Mouse (Mus musculus): ENCODE results near the gene Prox2. TPM values are rescaled to one million over a fixed set of nuclear protein-coding genes. Genes with fewer than 3 reads are reported as not detected.

Prox2 gene
- polyA plus RNA-seq, 2 experiments, result 2.5 to 3.2 TPM

- WGBS, result 65% methylated on average over 8 of the region's 8 CpGs
- Histone ChIP-seq H3K27me3 (ENCODE audit: control insufficient read depth, insufficient read depth, low read length) (no peaks in the 10 kb centered on the region), H3K27ac (replicated peaks; ENCODE audit: low read depth, low read length) (no peak overlapping the region), H3K4me2 (replicated peaks; ENCODE audit: low read depth, low read length, severe bottlenecking) (no peak overlapping the region), H3K9me3 (ENCODE audit: control insufficient read depth, low read length) (no peaks in the 10 kb centered on the region), H3K9ac (ENCODE audit: low read depth, low read length, severe bottlenecking) (no peak overlapping the region), H3K4me3 (replicated peaks; ENCODE audit: low read length) (no peak overlapping the region), H3K4me1 (ENCODE audit: control insufficient read depth, insufficient read depth, low read length) (peaks cover 9% of the 10 kb centered on the region; the same call in 1 of the 2 replicates), H3K36me3 (ENCODE audit: control insufficient read depth, insufficient read depth, low read length) (no peaks in the 10 kb centered on the region)
- ATAC-seq (ENCODE audit: low FRiP score, low read depth) (no peak), DNase-seq (ENCODE audit: low spot score) (no peak)
- TF ChIP-seq POLR2A (IDR thresholded peaks at IDR 0.05; ENCODE audit: borderline replicate concordance, extremely low read depth, insufficient read depth, insufficient read length), result no peak
Measured at GRCm38 (mm10) chr12:85103096-85103495, 7.5 kb downstream of the Prox2 start.

- H3K9ac ChIP-seq (ENCODE audit: low read depth, low read length, severe bottlenecking), result no peak overlapping the region
- no peaks in the 10 kb centered on the region for H3K36me3 ChIP-seq (ENCODE audit: control insufficient read depth, insufficient read depth, low read length)
- no peak overlapping the region for H3K4me2 ChIP-seq (replicated peaks; ENCODE audit: low read depth, low read length, severe bottlenecking)
- peaks cover 6% of the 10 kb centered on the region; the same call in 1 of the 2 replicates for H3K4me1 ChIP-seq (ENCODE audit: control insufficient read depth, insufficient read depth, low read length)
- TF ChIP-seq POLR2A (IDR thresholded peaks at IDR 0.05; ENCODE audit: borderline replicate concordance, extremely low read depth, insufficient read depth, insufficient read length), result no peak
- DNase-seq (ENCODE audit: low spot score), result no peak
- H3K4me3 ChIP-seq (replicated peaks; ENCODE audit: low read length), result no peak overlapping the region
- WGBS, result 80% methylated on average over 5 of the region's 5 CpGs
- ATAC-seq (ENCODE audit: low FRiP score, low read depth), result no peak
- H3K27ac ChIP-seq (replicated peaks; ENCODE audit: low read depth, low read length), result no peak overlapping the region
- H3K9me3 ChIP-seq (ENCODE audit: control insufficient read depth, low read length), result no peaks in the 10 kb centered on the region
- no peaks in the 10 kb centered on the region for H3K27me3 ChIP-seq (ENCODE audit: control insufficient read depth, insufficient read depth, low read length)
Measured at GRCm38 (mm10) chr12:85101521-85102106, 8.9 kb downstream of the Prox2 start.

- WGBS, result 57% methylated on average over 14 of the region's 14 CpGs
- Histone ChIP-seq H3K27ac (replicated peaks; ENCODE audit: low read depth, low read length) (no peak overlapping the region), H3K36me3 (ENCODE audit: control insufficient read depth, insufficient read depth, low read length) (no peaks in the 10 kb centered on the region), H3K4me3 (replicated peaks; ENCODE audit: low read length) (no peak overlapping the region), H3K9me3 (ENCODE audit: control insufficient read depth, low read length) (no peaks in the 10 kb centered on the region), H3K4me2 (replicated peaks; ENCODE audit: low read depth, low read length, severe bottlenecking) (no peak overlapping the region), H3K27me3 (ENCODE audit: control insufficient read depth, insufficient read depth, low read length) (no peaks in the 10 kb centered on the region), H3K9ac (ENCODE audit: low read depth, low read length, severe bottlenecking) (no peak overlapping the region; the same call in 1 of the 2 replicates), H3K4me1 (ENCODE audit: control insufficient read depth, insufficient read depth, low read length) (no peaks in the 10 kb centered on the region)
- ATAC-seq (ENCODE audit: low FRiP score, low read depth) (peak; percentile 56; the same call in 1 of the 2 replicates), DNase-seq (ENCODE audit: low spot score) (no peak)
- no peak for TF ChIP-seq POLR2A (IDR thresholded peaks at IDR 0.05; ENCODE audit: borderline replicate concordance, extremely low read depth, insufficient read depth, insufficient read length)
Measured at GRCm38 (mm10) chr12:85101001-85101400, 9.6 kb downstream of the Prox2 start.

- no peak for DNase-seq (ENCODE audit: low spot score)
- TF ChIP-seq POLR2A (IDR thresholded peaks at IDR 0.05; ENCODE audit: borderline replicate concordance, extremely low read depth, insufficient read depth, insufficient read length), result no peak
- no peaks in the 10 kb centered on the region for H3K36me3 ChIP-seq (ENCODE audit: control insufficient read depth, insufficient read depth, low read length)
- H3K4me3 ChIP-seq (replicated peaks; ENCODE audit: low read length), result no peak overlapping the region
- no peak overlapping the region for H3K9ac ChIP-seq (ENCODE audit: low read depth, low read length, severe bottlenecking)
- H3K4me1 ChIP-seq (ENCODE audit: control insufficient read depth, insufficient read depth, low read length), result peaks cover 9% of the 10 kb centered on the region
- no peak for ATAC-seq (ENCODE audit: low FRiP score, low read depth)
- no peak overlapping the region for H3K4me2 ChIP-seq (replicated peaks; ENCODE audit: low read depth, low read length, severe bottlenecking)
- H3K9me3 ChIP-seq (ENCODE audit: control insufficient read depth, low read length), result no peaks in the 10 kb centered on the region
- H3K27me3 ChIP-seq (ENCODE audit: control insufficient read depth, insufficient read depth, low read length), result no peaks in the 10 kb centered on the region
- WGBS, result 90% methylated on average over 7 of the region's 7 CpGs
- H3K27ac ChIP-seq (replicated peaks; ENCODE audit: low read depth, low read length), result no peak overlapping the region
Measured at GRCm38 (mm10) chr12:85095859-85096258, 14.7 kb downstream of the Prox2 start.

GRCm38 (mm10) chr12:85095146-85095545 is 15.4 kb downstream of the Prox2 start:
- TF ChIP-seq POLR2A (IDR thresholded peaks at IDR 0.05; ENCODE audit: borderline replicate concordance, extremely low read depth, insufficient read depth, insufficient read length), result no peak
- H3K9ac ChIP-seq (ENCODE audit: low read depth, low read length, severe bottlenecking), result no peak overlapping the region
- peaks cover 9% of the 10 kb centered on the region for H3K4me1 ChIP-seq (ENCODE audit: control insufficient read depth, insufficient read depth, low read length)
- no peak overlapping the region for H3K4me2 ChIP-seq (replicated peaks; ENCODE audit: low read depth, low read length, severe bottlenecking)
- H3K9me3 ChIP-seq (ENCODE audit: control insufficient read depth, low read length), result no peaks in the 10 kb centered on the region
- no peaks in the 10 kb centered on the region for H3K27me3 ChIP-seq (ENCODE audit: control insufficient read depth, insufficient read depth, low read length)
- DNase-seq (ENCODE audit: low spot score) (no peak), ATAC-seq (ENCODE audit: low FRiP score, low read depth) (no peak)
- 83% methylated on average over 11 of the region's 11 CpGs for WGBS
- H3K36me3 ChIP-seq (ENCODE audit: control insufficient read depth, insufficient read depth, low read length), result no peaks in the 10 kb centered on the region
- no peak overlapping the region for H3K4me3 ChIP-seq (replicated peaks; ENCODE audit: low read length)
- H3K27ac ChIP-seq (replicated peaks; ENCODE audit: low read depth, low read length), result no peak overlapping the region; the same call in 1 of the 2 replicates

All from limb, embryonic 14.5 days (tissue).